Mouse (Mus musculus) midbrain, embryonic 16.5 days (tissue): ENCODE measurements around the gene Nfix. TPM values are rescaled to one million over a fixed set of nuclear protein-coding genes. Genes with fewer than 3 reads are reported as not detected.

ENCODE experiments used
- ATAC-seq: fragments of 200-750 bp; cut with Nextera tagmentation; 2 replicates; pipeline ENCODE4 v1.8.0; 2017; ENCODE audit warnings: moderate TSS enrichment
- H3K27ac ChIP-seq: fragments of 300-500 bp; sonication (generic); 2 replicates; pipeline ENCODE4 v1.5.1; 2014; ENCODE audit warnings: mild to moderate bottlenecking, low read length, mixed read lengths
- H3K27me3 ChIP-seq: fragments of 300-500 bp; sonication (generic); 2 replicates; pipeline ENCODE4 v1.6.1; 2014; ENCODE audit warnings: low read depth, low read length, mixed read lengths; ENCODE audit not compliant: control insufficient read depth, insufficient read depth
- H3K36me3 ChIP-seq: fragments of 300-500 bp; sonication (generic); 2 replicates; pipeline ENCODE4 v1.6.1; 2014; ENCODE audit warnings: mild to moderate bottlenecking, low read length, moderate library complexity, mixed read lengths; ENCODE audit not compliant: control insufficient read depth, insufficient read depth
- H3K4me1 ChIP-seq: fragments of 300-500 bp; sonication (generic); 2 replicates; pipeline ENCODE4 v1.6.1; 2014; ENCODE audit warnings: mild to moderate bottlenecking, low read length, mixed read lengths; ENCODE audit not compliant: control insufficient read depth, insufficient read depth
- H3K4me2 ChIP-seq: fragments of 300-500 bp; sonication (generic); 2 replicates; pipeline ENCODE4 v1.6.1; 2014; ENCODE audit warnings: mild to moderate bottlenecking, low read length, mixed read lengths
- H3K4me3 ChIP-seq: fragments of 300-500 bp; sonication (generic); 2 replicates; pipeline ENCODE4 v1.5.1; 2014; ENCODE audit warnings: low read depth, mild to moderate bottlenecking, low read length, moderate library complexity, mixed read lengths
- H3K9ac ChIP-seq: fragments of 300-500 bp; sonication (generic); 2 replicates; pipeline ENCODE4 v1.6.1; 2014; ENCODE audit warnings: low read depth, low read length, mixed read lengths
- H3K9me3 ChIP-seq: fragments of 300-500 bp; sonication (generic); replicated peaks from 2 replicates; pipeline ENCODE4 v1.6.1; 2014; ENCODE audit warnings: mild to moderate bottlenecking, low read length, mixed read lengths; ENCODE audit not compliant: control insufficient read depth, poor library complexity, severe bottlenecking
- WGBS: fragments of 180-500 bp; shearing (Covaris S2); extraction: QIAGEN DNeasy Blood & Tissue Kit; methylation state at CpG from one replicate; pipeline ENCODE4 v1.1.7; 2014; 5-methylcytosine and 5-hydroxymethylcytosine counted together
- polyA plus RNA-seq: library from polyadenylated mRNA; unstranded; fragments of >200 nt; fragmentation: Nextera tagmentation; extraction: Ambion mirVana; gene quantifications from 2 replicates; pipeline ENCODE4 v1.2.1, GENCODE M21; 2015

Nfix gene
- polyA plus RNA-seq, 1 experiment from 2014 or later, result 55.4 TPM

GRCm38 (mm10) chr8:84780949-84781680 is 19.0 kb downstream of the Nfix start:
- Histone ChIP-seq H3K4me3 (no peak overlapping the region), H3K27me3 (peaks cover 62% of the 10 kb centered on the region), H3K4me1 (no peaks in the 10 kb centered on the region; the same call in 1 of the 2 replicates), H3K27ac (no peak overlapping the region), H3K9me3 (no peaks in the 10 kb centered on the region), H3K4me2 (no peak overlapping the region), H3K9ac (no peak overlapping the region), H3K36me3 (no peaks in the 10 kb centered on the region)
- WGBS, result 31% methylated on average over 6 of the region's 6 CpGs
- ATAC-seq, result no peak

- Histone ChIP-seq H3K4me1 (peaks cover 9% of the 10 kb centered on the region; the same call in 1 of the 2 replicates), H3K27ac (peak overlapping the region; percentile 77), H3K9me3 (no peaks in the 10 kb centered on the region), H3K27me3 (peaks cover 66% of the 10 kb centered on the region), H3K9ac (no peak overlapping the region), H3K4me2 (peak overlapping the region; percentile 19; the same call in 1 of the 2 replicates), H3K4me3 (no peak overlapping the region), H3K36me3 (no peaks in the 10 kb centered on the region)
- 7% methylated on average over 13 of the region's 13 CpGs for WGBS
- ATAC-seq, result no peak
Measured at GRCm38 (mm10) chr8:84780225-84780555, 20.0 kb downstream of the Nfix start.

GRCm38 (mm10) chr8:84779519-84780224 is 20.5 kb downstream of the Nfix start:
- peak overlapping the region; percentile 77 for H3K27ac ChIP-seq
- peak; percentile 56; the same call in 1 of the 2 replicates for ATAC-seq
- no peak overlapping the region for H3K4me3 ChIP-seq
- WGBS, result 10% methylated on average over 19 of the region's 19 CpGs
- peaks cover 69% of the 10 kb centered on the region for H3K27me3 ChIP-seq
- peak overlapping the region; percentile 19; the same call in 1 of the 2 replicates for H3K4me2 ChIP-seq
- peak overlapping the region; percentile 36; the same call in 1 of the 2 replicates for H3K9ac ChIP-seq
- no peaks in the 10 kb centered on the region for H3K9me3 ChIP-seq
- no peaks in the 10 kb centered on the region for H3K36me3 ChIP-seq
- peaks cover 14% of the 10 kb centered on the region for H3K4me1 ChIP-seq

GRCm38 (mm10) chr8:84778638-84779380 is 21.3 kb downstream of the Nfix start:
- Histone ChIP-seq H3K4me2 (peak overlapping the region; percentile 19; the same call in 1 of the 2 replicates), H3K9me3 (no peaks in the 10 kb centered on the region), H3K4me3 (no peak overlapping the region), H3K27ac (peak overlapping the region; percentile 77), H3K9ac (0 out of 2 replicates have a peak overlapping the region, but pooled peaks have one; percentile 38), H3K4me1 (peaks cover 19% of the 10 kb centered on the region), H3K27me3 (peaks cover 69% of the 10 kb centered on the region), H3K36me3 (no peaks in the 10 kb centered on the region)
- 12% methylated on average over 11 of the region's 11 CpGs for WGBS
- ATAC-seq, result no peak

GRCm38 (mm10) chr8:84777899-84778637 is 22.1 kb downstream of the Nfix start:
- Histone ChIP-seq H3K36me3 (no peaks in the 10 kb centered on the region), H3K4me2 (no peak overlapping the region; the same call in 1 of the 2 replicates), H3K27ac (peak overlapping the region; percentile 77), H3K9me3 (no peaks in the 10 kb centered on the region), H3K27me3 (peaks cover 69% of the 10 kb centered on the region), H3K9ac (0 out of 2 replicates have a peak overlapping the region, but pooled peaks have one; percentile 38), H3K4me3 (no peak overlapping the region), H3K4me1 (peaks cover 19% of the 10 kb centered on the region)
- no peak for ATAC-seq
- WGBS, result 38% methylated on average over 10 of the region's 10 CpGs

- H3K4me2 ChIP-seq, result no peak overlapping the region
- H3K4me3 ChIP-seq, result no peak overlapping the region
- H3K27me3 ChIP-seq, result peaks cover 59% of the 10 kb centered on the region
- WGBS, result 20% methylated on average over 1 of the region's 1 CpGs
- peaks cover 29% of the 10 kb centered on the region for H3K4me1 ChIP-seq
- no peak overlapping the region for H3K9ac ChIP-seq
- no peak for ATAC-seq
- H3K36me3 ChIP-seq, result no peaks in the 10 kb centered on the region
- H3K27ac ChIP-seq, result peak overlapping the region; percentile 85; the same call in 1 of the 2 replicates
- no peaks in the 10 kb centered on the region for H3K9me3 ChIP-seq
Measured at GRCm38 (mm10) chr8:84776569-84776968, 23.6 kb downstream of the Nfix start.

- Histone ChIP-seq H3K4me3 (no peak overlapping the region), H3K9ac (no peak overlapping the region), H3K9me3 (no peaks in the 10 kb centered on the region), H3K4me1 (peaks cover 29% of the 10 kb centered on the region), H3K4me2 (peak overlapping the region; percentile 22), H3K36me3 (no peaks in the 10 kb centered on the region), H3K27me3 (peaks cover 60% of the 10 kb centered on the region), H3K27ac (peak overlapping the region; percentile 85)
- WGBS, result 7% methylated on average over 7 of the region's 7 CpGs
- no peak for ATAC-seq
Measured at GRCm38 (mm10) chr8:84775621-84776113, 24.5 kb downstream of the Nfix start.

- Histone ChIP-seq H3K36me3 (no peaks in the 10 kb centered on the region), H3K4me3 (no peak overlapping the region), H3K9me3 (no peaks in the 10 kb centered on the region), H3K27ac (peak overlapping the region; percentile 85), H3K4me2 (peak overlapping the region; percentile 22), H3K4me1 (peaks cover 29% of the 10 kb centered on the region), H3K9ac (peak overlapping the region; percentile 38; the same call in 1 of the 2 replicates), H3K27me3 (peaks cover 61% of the 10 kb centered on the region)
- ATAC-seq, result peak; percentile 36; the same call in 1 of the 2 replicates
- WGBS, result 8% methylated on average over 13 of the region's 13 CpGs
Measured at GRCm38 (mm10) chr8:84775105-84775591, 25.0 kb downstream of the Nfix start.
